Mouse (Mus musculus) bone marrow, adult 2 months (tissue): ENCODE measurements around the gene Fstl4. TPM values are rescaled to one million over a fixed set of nuclear protein-coding genes. Genes with fewer than 3 reads are reported as not detected.

Source experiments
- H3K27ac ChIP-seq: fragments of 200-500 bp; 2 replicates; pipeline ENCODE4 v1.5.1; 2012; ENCODE audit warnings: low read depth, mild to moderate bottlenecking, control low read depth, inconsistent platforms, low read length; ENCODE audit not compliant: control insufficient read depth, poor library complexity, insufficient read depth
- H3K4me1 ChIP-seq: fragments of 200-500 bp; 2 replicates; pipeline ENCODE4 v1.6.1; 2011; ENCODE audit warnings: low read length; ENCODE audit not compliant: control insufficient read depth, insufficient read depth
- H3K4me3 ChIP-seq: fragments of 200-500 bp; replicated peaks from 2 replicates; pipeline ENCODE3; 2011; ENCODE audit warnings: mild to moderate bottlenecking, low read depth, low read length, control low read depth; ENCODE audit not compliant: control insufficient read depth
- CTCF ChIP-seq: fragments of 200-500 bp; IDR thresholded peaks from 2 replicates; pipeline ENCODE4 v1.5.1; 2011; ENCODE audit warnings: low read length, control low read depth; ENCODE audit not compliant: control insufficient read depth, insufficient read depth
- POLR2A ChIP-seq: fragments of 200-500 bp; IDR thresholded peaks from 2 replicates; pipeline ENCODE4 v1.6.1; 2011; ENCODE audit warnings: low read depth, mild to moderate bottlenecking, control low read depth, low read length, borderline replicate concordance; ENCODE audit not compliant: control insufficient read depth
- WGBS: fragments of 180-500 bp; shearing (Covaris S2); methylation state at CpG from one replicate; pipeline ENCODE4 v1.1.7; 2018; 5-methylcytosine and 5-hydroxymethylcytosine counted together
- polyA plus RNA-seq: library from polyadenylated mRNA; stranded (reverse); fragments of >200 nt; gene quantifications from 2 replicates; pipeline ENCODE4 v1.2.4, GENCODE M21; 2011; ENCODE audit warnings: low replicate concordance; ENCODE audit not compliant: missing spikeins, insufficient read depth, insufficient read length

Gene Fstl4
- polyA plus RNA-seq, 1 experiment, result not detected

DNA sequence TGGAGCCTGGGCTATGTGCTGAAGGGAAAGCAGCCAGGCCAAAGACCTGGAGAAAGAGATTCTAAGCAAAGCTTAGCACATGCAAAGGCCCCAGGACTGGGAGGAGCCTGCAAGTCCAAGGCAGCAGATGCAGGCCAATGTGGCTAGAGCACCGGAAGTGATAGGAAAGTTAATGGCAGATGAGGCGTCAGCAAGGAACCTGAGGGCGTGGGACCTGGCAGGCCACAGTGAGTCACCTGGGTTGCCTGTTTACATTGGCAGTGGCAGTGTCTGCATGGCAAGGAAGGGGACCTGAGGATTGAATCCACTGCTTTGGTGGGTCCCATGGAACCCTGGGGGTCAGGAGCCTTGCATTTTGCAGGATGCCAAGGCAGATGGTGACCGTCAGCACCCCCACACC lies 267.3 kb downstream of the Fstl4 start:
- H3K4me3 ChIP-seq, result no peak overlapping the region
- TF ChIP-seq POLR2A, result no peak
- no peak for TF ChIP-seq CTCF
- H3K4me1 ChIP-seq, result no peaks in the 10 kb centered on the region
- 87% methylated on average over 4 of the region's 4 CpGs for WGBS
- H3K27ac ChIP-seq, result no peak overlapping the region

DNA sequence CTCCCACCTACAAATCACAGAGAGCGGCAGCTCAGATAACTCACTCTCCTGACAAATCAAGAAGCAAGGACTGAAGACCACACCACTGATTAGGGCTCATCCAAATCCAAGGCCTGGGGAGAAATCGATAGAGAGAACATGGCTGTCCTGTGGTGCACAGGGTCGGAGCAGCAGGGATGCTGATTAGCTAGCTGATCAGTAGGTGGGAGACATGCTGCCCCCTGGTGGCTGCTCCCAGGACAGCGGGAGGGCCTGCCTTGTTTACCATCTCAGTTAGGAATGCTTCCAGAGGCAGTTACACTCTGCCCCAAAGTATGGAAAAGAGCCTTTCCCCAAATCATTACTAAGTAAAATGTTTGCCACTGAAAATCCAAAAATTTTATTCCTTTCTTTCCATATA lies 267.9 kb downstream of the Fstl4 start:
- no peak overlapping the region for H3K4me3 ChIP-seq
- WGBS, result 27% methylated on average over 4 of the region's 4 CpGs
- no peak overlapping the region for H3K27ac ChIP-seq
- TF ChIP-seq CTCF (peak; percentile 89), POLR2A (no peak)
- no peaks in the 10 kb centered on the region for H3K4me1 ChIP-seq

DNA sequence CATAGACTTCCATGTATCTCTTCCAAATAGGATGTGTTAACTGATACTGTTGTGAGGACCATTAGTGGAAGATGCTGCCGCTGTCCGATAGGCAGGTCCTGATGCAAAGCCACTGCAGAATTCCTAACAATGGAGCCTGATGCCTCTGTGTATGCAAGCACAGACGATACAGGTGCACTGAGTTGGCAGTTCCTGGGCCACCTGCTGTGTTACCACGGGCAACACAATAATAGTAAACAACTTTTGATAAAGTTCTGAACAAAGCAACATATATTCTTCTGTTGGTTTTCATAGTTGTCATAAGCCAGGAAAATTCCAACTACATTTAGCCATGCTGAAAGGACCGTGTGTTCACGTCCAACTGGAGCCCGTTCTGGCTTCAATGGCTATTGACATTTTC lies 271.0 kb downstream of the Fstl4 start:
- Histone ChIP-seq H3K4me1 (no peaks in the 10 kb centered on the region), H3K27ac (no peak overlapping the region), H3K4me3 (no peak overlapping the region)
- WGBS, result 79% methylated on average over 7 of the region's 7 CpGs
- TF ChIP-seq POLR2A, result no peak
- no peak for TF ChIP-seq CTCF

DNA sequence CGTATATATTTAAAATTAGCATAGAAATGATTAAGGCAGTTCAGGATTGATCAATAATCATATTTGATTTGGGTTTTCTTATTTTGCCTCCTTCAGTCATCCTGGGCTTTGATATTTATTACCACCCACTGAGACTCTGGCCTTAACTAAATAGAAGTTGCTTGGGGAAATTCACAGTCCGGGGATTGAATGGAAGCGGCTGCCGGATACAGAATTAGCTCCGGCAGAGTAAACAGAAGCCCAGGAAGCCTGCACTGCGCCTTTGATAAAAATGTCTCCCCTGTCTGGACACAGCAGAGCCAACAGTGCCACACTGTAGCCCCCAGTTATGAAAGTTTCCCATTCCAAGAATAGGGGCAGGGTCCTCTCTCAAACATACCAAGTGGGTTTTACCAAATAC lies 282.4 kb downstream of the Fstl4 start:
- no peaks in the 10 kb centered on the region for H3K4me1 ChIP-seq
- H3K27ac ChIP-seq, result no peak overlapping the region
- TF ChIP-seq CTCF (no peak), POLR2A (no peak)
- 88% methylated on average over 6 of the region's 6 CpGs for WGBS
- H3K4me3 ChIP-seq, result no peak overlapping the region

DNA sequence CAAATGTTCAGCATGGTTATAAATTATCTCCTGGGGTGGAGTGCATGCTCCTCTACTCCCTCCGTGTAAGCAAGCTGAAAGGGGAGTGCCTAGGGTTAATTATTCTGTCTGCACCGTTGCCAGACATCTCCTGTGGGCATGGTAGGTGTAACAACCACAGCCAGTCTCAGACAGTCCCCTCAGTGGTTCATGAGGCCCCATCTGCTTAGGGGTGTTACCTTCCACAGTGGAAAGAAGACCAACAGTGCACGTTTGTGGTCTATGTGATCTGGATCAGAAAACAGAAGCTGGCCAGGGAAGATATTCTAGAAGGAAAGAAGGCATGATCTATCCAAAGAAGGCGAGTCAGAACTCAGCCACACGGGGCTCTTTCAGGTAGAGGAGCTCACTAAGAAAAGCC lies 289.7 kb downstream of the Fstl4 start:
- H3K27ac ChIP-seq, result no peak overlapping the region
- no peak overlapping the region for H3K4me3 ChIP-seq
- H3K4me1 ChIP-seq, result no peaks in the 10 kb centered on the region
- WGBS, result 21% methylated on average over 5 of the region's 5 CpGs
- TF ChIP-seq CTCF, result no peak
- TF ChIP-seq POLR2A, result no peak

DNA sequence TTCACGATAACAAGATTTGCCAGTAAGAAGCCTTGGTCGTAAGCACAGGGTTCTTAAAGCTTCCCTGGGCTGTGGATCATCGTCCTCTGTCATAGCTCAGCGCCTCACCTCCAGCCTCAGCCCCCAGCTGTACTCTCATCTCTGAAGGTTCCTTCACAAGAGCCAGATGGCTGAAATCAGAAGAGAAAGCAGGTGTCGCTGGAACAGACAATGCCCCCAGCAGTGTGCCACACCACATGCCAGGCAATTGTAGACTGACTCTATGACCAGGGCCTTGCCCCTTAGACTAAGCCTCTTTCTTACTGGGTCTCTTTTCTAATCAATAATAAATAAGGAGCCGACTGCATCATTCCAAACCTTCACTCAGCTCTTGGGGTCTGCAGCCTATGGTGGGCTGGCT lies 291.5 kb downstream of the Fstl4 start:
- H3K4me1 ChIP-seq, result no peaks in the 10 kb centered on the region
- no peak overlapping the region for H3K27ac ChIP-seq
- H3K4me3 ChIP-seq, result no peak overlapping the region
- TF ChIP-seq POLR2A (no peak), CTCF (no peak)
- WGBS, result 81% methylated on average over 6 of the region's 6 CpGs

DNA sequence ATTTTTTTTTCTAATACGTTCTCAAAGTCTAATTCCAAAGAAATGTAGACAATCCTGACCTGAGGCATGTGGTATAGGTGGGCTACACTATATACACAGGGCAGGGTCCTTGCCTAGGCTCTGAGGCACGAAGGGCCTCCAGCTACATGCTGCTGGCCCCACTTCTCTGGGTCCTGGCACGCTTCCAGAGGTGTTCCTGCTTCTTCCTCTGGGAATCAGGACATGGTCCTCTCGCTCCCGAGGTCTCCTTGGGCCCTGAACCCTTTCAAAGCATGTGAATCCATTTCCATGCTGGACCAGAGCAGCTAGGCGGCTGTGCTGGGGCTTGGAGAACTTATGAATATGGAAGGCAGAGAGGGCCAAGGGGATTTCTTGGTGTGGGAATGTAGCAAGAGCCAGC lies 292.3 kb downstream of the Fstl4 start:
- H3K4me3 ChIP-seq, result no peak overlapping the region
- TF ChIP-seq CTCF (no peak), POLR2A (no peak)
- H3K4me1 ChIP-seq, result no peaks in the 10 kb centered on the region
- H3K27ac ChIP-seq, result no peak overlapping the region
- WGBS, result 82% methylated on average over 6 of the region's 6 CpGs

DNA sequence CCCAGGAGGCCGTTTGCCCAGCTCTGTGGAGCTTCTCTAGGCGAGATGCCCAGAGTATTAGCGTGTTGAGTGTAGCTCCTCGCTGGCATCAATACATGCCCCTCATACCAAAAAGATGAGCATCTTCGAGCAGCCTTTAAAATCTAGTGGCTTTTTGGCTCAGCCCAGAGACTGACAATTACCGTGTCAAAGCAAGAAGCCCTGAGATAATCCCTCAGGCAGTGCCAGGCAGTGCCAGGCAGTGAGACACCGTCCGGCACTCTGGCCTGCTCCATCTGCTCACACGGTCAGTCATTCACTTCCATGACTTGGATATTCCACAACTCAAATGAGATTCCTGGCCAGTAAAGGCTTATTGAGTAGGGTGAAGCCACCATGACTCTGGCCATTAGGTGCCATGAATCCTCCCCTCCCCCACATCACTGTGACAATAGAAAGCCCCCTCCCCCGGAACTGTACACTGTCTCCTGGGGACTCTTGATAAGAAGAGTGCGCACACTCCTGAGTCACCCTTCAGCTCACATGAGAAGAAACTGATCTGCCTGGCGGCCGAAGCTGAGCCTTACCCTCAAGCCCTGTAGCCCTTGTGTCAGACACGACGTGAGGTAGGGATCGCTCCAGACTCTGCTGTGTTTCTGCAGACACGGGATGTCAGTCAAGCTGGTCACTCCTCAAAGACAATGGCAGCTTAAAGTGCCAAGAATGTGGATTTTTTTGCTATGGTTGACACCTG lies 293.6 kb downstream of the Fstl4 start:
- 61% methylated on average over 17 of the region's 17 CpGs for WGBS
- Histone ChIP-seq H3K4me1 (no peaks in the 10 kb centered on the region), H3K4me3 (no peak overlapping the region), H3K27ac (no peak overlapping the region)
- no peak for TF ChIP-seq CTCF
- no peak for TF ChIP-seq POLR2A

DNA sequence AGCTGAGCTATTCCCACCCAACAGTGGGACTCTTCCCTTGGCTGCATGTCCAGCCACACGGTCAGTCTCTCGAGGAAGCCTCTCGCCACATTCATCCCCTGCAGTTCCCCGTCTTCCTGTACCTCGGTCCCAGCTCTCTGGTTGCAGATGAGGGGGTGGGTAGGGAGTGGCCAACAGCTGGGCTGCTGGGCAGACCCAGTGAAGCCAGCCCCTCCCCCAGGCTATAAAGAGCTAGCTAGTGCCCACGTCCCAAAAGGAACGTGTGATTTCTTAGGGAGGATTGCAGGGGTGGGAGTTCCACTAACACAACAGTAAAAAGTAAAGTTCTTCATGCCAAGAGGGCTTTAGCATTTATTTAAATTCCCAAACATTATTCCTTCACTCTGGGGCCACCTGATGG lies 294.1 kb downstream of the Fstl4 start:
- Histone ChIP-seq H3K4me3 (no peak overlapping the region), H3K27ac (no peak overlapping the region), H3K4me1 (no peaks in the 10 kb centered on the region)
- 31% methylated on average over 7 of the region's 7 CpGs for WGBS
- TF ChIP-seq POLR2A (no peak), CTCF (no peak)
